Mouse (Mus musculus): ENCODE measurements around the gene Zfyve9. TPM values are rescaled to one million over a fixed set of nuclear protein-coding genes. Genes with fewer than 3 reads are reported as not detected.
"Not testable (repeated sequence)": the region's sequence is repeated elsewhere in the genome, so short reads cannot be mapped to it uniquely, and the experiment has no call there.

Gene Zfyve9
- polyA plus RNA-seq, 1 experiment from 2014 or later: 7.7 TPM

DNA sequence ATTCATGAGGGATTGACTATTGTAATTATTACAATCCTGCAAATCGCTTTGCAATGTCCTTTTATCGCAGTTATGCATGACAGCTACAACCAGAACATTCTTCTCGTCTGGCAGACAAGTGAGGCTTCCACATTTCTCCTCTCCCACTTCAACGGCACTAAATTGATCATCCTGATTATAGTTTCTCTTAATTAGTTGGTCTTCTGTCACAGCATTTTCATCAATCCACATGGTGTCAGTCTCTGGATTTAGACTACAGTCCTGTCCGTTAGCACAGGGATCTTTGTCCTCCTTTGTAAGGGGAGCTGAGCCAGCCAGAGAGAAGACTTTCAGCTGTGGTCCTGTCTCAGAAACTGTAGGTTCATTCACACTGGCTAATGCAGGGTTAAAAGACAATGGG, 61.2 kb downstream of the Zfyve9 start, which contains the start of gene 3110021N24Rik:
TSS of gene 3110021N24Rik (plus strand) at position 301 of the 400 bp plus-strand sequence.
- Histone ChIP-seq H3K27me3 (replicated peaks) (no peaks in the 10 kb centered on the region), H3K4me2 (no peak within 1 kb of the TSS), H3K27ac (replicated peaks) (no peak within 1 kb of the TSS), H3K9ac (replicated peaks) (no peak within 1 kb of the TSS), H3K36me3 (peaks cover 13% of the 10 kb centered on the region), H3K9me3 (replicated peaks) (no peaks in the 10 kb centered on the region), H3K4me3 (replicated peaks) (no peak within 1 kb of the TSS), H3K4me1 (no peaks in the 10 kb centered on the region)
- 84% methylated on average over 5 of the region's 5 CpGs for WGBS
- no peak for ATAC-seq (ENCODE audit: low FRiP score)

DNA sequence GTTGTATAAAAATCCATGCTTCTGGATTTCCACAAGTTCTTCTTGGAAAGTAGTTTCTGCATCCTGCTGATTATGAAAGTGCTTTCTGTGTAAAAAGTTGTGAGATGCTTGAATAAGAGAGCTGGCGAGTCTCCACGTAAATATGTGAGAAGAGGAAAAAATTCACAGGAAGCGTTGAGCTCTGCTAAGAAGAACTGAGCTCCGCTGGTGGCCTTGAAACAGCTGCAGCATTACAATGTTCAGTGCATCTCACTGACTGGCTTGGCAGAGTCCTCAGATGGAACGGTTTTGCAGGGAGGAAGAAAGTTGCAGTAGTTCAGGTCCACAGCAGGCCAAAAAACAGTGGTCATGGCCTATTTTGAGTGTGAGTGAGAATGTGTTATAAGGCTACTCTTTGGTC, 72.4 kb downstream of the Zfyve9 start:
- WGBS: 89% methylated on average over 5 of the region's 5 CpGs
- Histone ChIP-seq H3K27ac (replicated peaks) (no peak overlapping the region), H3K9me3 (replicated peaks) (no peaks in the 10 kb centered on the region), H3K9ac (replicated peaks) (no peak overlapping the region), H3K4me1 (no peaks in the 10 kb centered on the region), H3K4me3 (replicated peaks) (no peak overlapping the region), H3K36me3 (no peaks in the 10 kb centered on the region), H3K27me3 (replicated peaks) (no peaks in the 10 kb centered on the region), H3K4me2 (no peak overlapping the region)
- ATAC-seq (ENCODE audit: low FRiP score): no peak

DNA sequence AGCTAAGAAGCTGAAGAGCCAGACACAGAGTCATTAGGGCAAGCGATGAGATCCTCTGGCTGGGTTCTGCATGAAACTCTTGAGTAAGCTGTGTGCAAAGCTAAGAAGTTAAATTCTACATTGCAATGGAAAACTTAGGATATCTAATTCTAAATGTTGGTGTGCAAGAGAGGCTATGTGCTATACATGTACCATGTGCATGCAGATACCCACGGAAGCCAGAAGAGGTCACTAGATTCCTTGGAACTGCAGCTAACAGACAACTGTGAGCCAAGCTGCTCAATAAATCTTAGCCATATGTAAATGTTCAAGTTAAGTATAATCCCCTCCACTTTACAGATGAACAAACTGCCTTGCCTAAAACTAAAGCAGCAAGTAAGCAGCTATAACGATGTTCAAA, 83.7 kb downstream of the Zfyve9 start:
- Histone ChIP-seq H3K4me1 (no peaks in the 10 kb centered on the region), H3K27me3 (replicated peaks) (no peaks in the 10 kb centered on the region)
- ATAC-seq (ENCODE audit: low FRiP score): no peak

DNA sequence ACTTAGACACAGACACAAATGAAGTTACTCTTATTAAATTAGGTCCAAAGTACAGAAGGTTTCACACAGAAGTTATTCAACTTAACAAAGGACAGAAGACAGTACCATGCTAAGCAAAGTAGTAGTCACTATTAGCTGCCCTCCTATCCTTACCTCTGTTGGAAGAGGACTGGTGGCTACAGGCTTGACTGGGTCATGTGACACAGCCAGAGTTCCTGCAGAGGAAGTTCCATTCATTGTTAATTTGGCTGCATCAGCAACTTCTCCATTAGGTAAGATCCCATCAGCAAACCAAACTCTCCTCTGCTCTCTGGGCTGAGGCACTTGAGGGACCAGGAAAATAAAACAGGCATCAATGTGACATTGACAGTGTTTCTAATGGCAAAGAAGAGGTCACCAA, 89.1 kb downstream of the Zfyve9 start:
- H3K9ac ChIP-seq (replicated peaks): no peak overlapping the region
- H3K36me3 ChIP-seq: peaks cover 30% of the 10 kb centered on the region
- no peak overlapping the region for H3K4me3 ChIP-seq (replicated peaks)
- H3K27me3 ChIP-seq (replicated peaks): no peaks in the 10 kb centered on the region
- H3K4me1 ChIP-seq: no peaks in the 10 kb centered on the region
- H3K9me3 ChIP-seq (replicated peaks): no peaks in the 10 kb centered on the region
- no peak overlapping the region for H3K4me2 ChIP-seq
- no peak for ATAC-seq (ENCODE audit: low FRiP score)
- H3K27ac ChIP-seq (replicated peaks): no peak overlapping the region

More for the DNA sequence above, 83.7 kb downstream of the Zfyve9 start:
- Histone ChIP-seq H3K9ac (replicated peaks) (no peak overlapping the region), H3K9me3 (replicated peaks) (no peaks in the 10 kb centered on the region), H3K4me2 (no peak overlapping the region), H3K27ac (replicated peaks) (no peak overlapping the region), H3K4me3 (replicated peaks) (no peak overlapping the region), H3K36me3 (peaks cover 9% of the 10 kb centered on the region; the same call in 1 of the 2 replicates)
- 60% methylated on average over 3 of the region's 3 CpGs for WGBS

DNA sequence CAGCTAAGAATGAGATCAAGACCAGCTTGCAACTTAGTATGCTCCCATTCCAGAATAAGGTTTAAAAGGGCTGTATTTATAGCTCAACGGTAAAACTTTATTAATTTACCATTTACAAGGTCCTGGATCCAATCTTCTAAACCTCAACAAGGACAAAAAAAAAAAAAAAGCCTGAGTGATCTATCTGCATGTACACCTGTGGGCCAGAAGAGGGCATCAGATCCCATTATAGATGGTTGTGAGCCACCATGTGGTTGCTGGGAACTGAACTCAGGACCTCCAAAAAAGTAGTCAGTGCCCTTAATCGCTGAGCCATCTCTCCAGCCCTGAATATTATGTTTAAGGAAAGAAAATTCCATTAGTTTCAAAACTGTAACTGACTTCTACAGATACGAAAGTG, 90.1 kb downstream of the Zfyve9 start:
- Histone ChIP-seq H3K4me1 (no peaks in the 10 kb centered on the region), H3K27ac (replicated peaks) (no peak overlapping the region), H3K9me3 (replicated peaks) (no peaks in the 10 kb centered on the region), H3K4me3 (replicated peaks) (no peak overlapping the region), H3K9ac (replicated peaks) (no peak overlapping the region), H3K27me3 (replicated peaks) (no peaks in the 10 kb centered on the region), H3K36me3 (peaks cover 30% of the 10 kb centered on the region), H3K4me2 (no peak overlapping the region)
- WGBS: 94% methylated on average over 3 of the region's 3 CpGs
- ATAC-seq (ENCODE audit: low FRiP score): no peak

DNA sequence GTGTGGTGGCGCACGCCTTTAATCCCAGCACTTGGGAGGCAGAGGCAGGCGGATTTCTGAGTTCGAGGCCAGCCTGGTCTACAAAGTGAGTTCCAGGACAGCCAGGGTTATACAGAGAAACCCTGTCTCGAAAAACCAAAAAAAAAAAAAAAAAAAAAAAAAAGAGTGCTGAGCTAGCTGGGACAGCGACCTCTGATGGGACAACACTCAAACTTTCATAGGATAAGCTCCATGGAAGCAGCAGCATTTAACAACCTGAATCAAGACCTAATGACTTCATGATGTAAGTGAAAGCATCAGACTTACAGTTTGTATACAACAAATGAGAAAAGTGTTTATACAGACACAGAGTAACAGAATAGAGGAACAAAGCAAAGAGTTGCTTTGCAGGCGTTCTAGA, 93.5 kb downstream of the Zfyve9 start:
- H3K9ac ChIP-seq (replicated peaks); H3K27me3 ChIP-seq (replicated peaks); H3K4me1 ChIP-seq; H3K4me3 ChIP-seq (replicated peaks); H3K27ac ChIP-seq (replicated peaks); ATAC-seq (ENCODE audit: low FRiP score); H3K9me3 ChIP-seq (replicated peaks); H3K4me2 ChIP-seq: not testable (repeated sequence)
- peaks cover 36% of the 10 kb centered on the region for H3K36me3 ChIP-seq
- 93% methylated on average over 6 of the region's 7 CpGs for WGBS

DNA sequence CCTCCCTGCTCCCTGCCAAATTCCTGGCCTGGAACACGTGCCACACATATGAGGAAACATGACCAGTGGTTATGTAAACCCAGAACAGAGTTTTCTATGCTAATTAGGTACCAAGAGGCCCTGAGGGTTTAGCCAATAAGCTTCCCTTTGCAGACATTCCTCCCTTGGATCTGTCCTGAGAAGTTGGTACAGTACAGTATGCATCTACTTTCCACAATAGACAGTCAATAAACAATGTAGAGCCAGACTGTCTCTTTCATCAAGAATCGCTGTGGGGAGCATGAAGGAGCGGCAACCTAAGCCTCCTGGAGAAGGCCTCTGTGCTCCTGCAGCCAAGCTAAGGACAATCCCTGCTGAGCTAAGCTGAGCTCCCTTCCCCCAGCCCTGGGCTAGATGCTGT, 94.4 kb downstream of the Zfyve9 start:
- 69% methylated on average over 3 of the region's 3 CpGs for WGBS
- H3K9me3 ChIP-seq (replicated peaks): no peaks in the 10 kb centered on the region
- peaks cover 32% of the 10 kb centered on the region for H3K36me3 ChIP-seq
- H3K27ac ChIP-seq (replicated peaks): no peak overlapping the region
- H3K9ac ChIP-seq (replicated peaks): no peak overlapping the region
- no peaks in the 10 kb centered on the region for H3K4me1 ChIP-seq
- no peak overlapping the region for H3K4me3 ChIP-seq (replicated peaks)
- ATAC-seq (ENCODE audit: low FRiP score): no peak
- H3K4me2 ChIP-seq: no peak overlapping the region
- no peaks in the 10 kb centered on the region for H3K27me3 ChIP-seq (replicated peaks)

DNA sequence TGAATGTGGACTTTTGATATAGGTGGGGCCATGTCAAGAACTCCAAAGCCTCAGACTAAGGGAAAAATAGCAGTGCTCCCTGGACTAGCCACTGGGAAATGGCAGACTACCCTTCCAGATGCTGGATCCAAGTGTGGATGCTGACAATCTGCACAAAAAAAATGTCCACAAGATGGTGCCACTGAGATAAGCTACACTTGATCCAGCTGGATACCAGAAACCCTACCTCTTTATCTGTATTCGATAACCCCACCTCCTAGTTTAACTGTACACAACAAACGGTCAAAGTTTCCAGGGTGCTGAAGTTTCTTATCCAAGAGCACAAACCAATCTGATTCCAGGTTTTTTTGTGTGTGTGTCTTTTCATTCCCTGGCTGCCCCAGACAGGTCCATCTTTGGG, 116.2 kb downstream of the Zfyve9 start:
- no peaks in the 10 kb centered on the region for H3K9me3 ChIP-seq (replicated peaks)
- H3K4me1 ChIP-seq: no peaks in the 10 kb centered on the region
- H3K36me3 ChIP-seq: peaks cover 16% of the 10 kb centered on the region
- WGBS: 85% methylated on average over 2 of the region's 2 CpGs
- no peak for ATAC-seq (ENCODE audit: low FRiP score)
- H3K4me2 ChIP-seq: no peak overlapping the region
- H3K27me3 ChIP-seq (replicated peaks): no peaks in the 10 kb centered on the region
- H3K4me3 ChIP-seq (replicated peaks): no peak overlapping the region
- no peak overlapping the region for H3K27ac ChIP-seq (replicated peaks)
- H3K9ac ChIP-seq (replicated peaks): no peak overlapping the region

DNA sequence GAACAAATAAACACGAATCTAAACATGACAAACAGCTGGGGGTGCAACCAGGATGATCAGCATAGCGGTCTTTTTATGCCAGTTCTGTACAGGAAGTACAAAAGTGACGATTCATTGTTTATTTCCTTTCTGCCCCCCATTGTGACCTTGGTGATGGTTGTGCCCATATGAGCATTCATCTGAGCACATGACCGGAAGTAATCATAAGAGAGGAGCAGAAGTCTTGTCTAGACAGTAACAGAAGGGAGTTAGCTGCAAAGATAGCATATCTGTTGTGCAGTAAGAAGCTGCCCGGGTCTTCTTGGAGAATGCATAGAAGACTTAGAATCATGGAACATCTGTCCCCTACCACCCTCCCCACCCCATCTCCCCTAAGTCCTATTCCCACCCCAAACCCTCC, 141.8 kb downstream of the Zfyve9 start:
- Histone ChIP-seq H3K27me3 (replicated peaks) (no peaks in the 10 kb centered on the region), H3K4me3 (replicated peaks) (no peak overlapping the region), H3K36me3 (peaks cover 76% of the 10 kb centered on the region), H3K4me2 (no peak overlapping the region), H3K27ac (replicated peaks) (no peak overlapping the region), H3K9me3 (replicated peaks) (no peaks in the 10 kb centered on the region), H3K9ac (replicated peaks) (no peak overlapping the region), H3K4me1 (no peaks in the 10 kb centered on the region)
- no peak for ATAC-seq (ENCODE audit: low FRiP score)
- 83% methylated on average over 5 of the region's 5 CpGs for WGBS

DNA sequence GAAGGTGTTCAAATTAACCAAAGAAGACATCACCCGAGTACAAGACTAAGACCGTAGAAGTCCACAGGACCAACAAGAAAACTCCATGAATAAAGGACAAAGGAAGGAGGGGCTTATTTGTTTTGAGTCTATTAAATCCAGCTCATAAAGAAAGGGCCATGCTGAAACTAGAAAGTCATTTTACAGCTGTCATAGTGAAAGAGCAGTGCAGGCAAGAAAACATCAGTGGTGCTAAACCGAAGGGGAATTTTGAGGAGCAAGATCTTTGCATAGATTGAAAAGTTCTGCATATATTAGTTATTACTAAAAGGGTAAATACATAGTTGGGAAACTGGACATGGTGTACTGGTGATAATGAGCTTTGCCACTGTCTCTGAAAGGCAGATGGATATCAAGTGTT, 142.9 kb downstream of the Zfyve9 start:
- no peak for ATAC-seq (ENCODE audit: low FRiP score)
- no peaks in the 10 kb centered on the region for H3K4me1 ChIP-seq
- H3K27ac ChIP-seq (replicated peaks): no peak overlapping the region
- WGBS: 75% methylated on average over 3 of the region's 3 CpGs
- H3K9me3 ChIP-seq (replicated peaks): no peaks in the 10 kb centered on the region
- H3K27me3 ChIP-seq (replicated peaks): no peaks in the 10 kb centered on the region
- H3K4me2 ChIP-seq: no peak overlapping the region
- peaks cover 77% of the 10 kb centered on the region for H3K36me3 ChIP-seq
- H3K9ac ChIP-seq (replicated peaks): no peak overlapping the region
- no peak overlapping the region for H3K4me3 ChIP-seq (replicated peaks)

DNA sequence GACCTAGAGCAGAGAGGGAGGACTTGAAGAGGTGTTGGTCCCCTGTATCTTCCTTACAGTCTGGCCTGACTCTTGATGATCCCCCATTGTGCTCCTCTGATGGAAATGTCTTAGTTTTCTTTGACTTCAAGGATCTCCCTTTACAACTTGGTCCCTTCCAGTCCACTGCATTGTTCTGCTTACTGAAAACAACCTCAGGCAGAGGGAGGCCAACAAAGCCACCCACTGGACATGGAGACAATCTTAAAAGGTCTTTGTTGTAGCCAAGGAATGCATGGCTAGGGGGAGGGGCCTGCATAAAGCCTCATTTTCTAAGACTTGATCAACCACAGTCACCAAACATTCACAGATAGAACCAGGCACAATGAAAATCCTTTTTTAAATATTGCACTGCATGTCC, 145.5 kb downstream of the Zfyve9 start:
- Histone ChIP-seq H3K36me3 (peaks cover 78% of the 10 kb centered on the region), H3K4me3 (replicated peaks) (no peak overlapping the region), H3K9ac (replicated peaks) (no peak overlapping the region), H3K4me1 (no peaks in the 10 kb centered on the region), H3K4me2 (no peak overlapping the region), H3K27me3 (replicated peaks) (no peaks in the 10 kb centered on the region), H3K27ac (replicated peaks) (no peak overlapping the region), H3K9me3 (replicated peaks) (no peaks in the 10 kb centered on the region)
- ATAC-seq (ENCODE audit: low FRiP score): no peak

DNA sequence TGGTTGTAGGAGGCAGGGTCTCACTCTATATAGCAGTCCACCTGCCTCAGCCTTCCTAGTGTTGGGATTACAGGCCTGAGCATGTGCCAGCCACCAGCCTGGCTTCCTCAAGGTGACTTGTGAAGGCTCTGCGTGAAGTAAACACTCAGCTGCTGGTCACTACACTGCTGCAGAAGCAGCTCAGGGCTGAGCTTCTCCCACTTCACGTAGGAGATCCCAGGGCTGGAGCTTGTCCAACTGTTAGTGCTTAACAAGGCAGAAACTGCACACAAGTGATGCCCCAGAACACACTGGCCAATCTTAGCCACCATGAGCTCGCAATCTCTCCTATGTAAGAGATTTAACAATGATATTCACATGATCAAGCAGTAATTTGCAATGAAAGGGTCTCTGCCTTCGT, 145.9 kb downstream of the Zfyve9 start:
- Histone ChIP-seq H3K36me3 (peaks cover 78% of the 10 kb centered on the region), H3K27me3 (replicated peaks) (no peaks in the 10 kb centered on the region), H3K9ac (replicated peaks) (no peak overlapping the region), H3K9me3 (replicated peaks) (no peaks in the 10 kb centered on the region), H3K4me3 (replicated peaks) (no peak overlapping the region), H3K4me1 (no peaks in the 10 kb centered on the region), H3K4me2 (no peak overlapping the region), H3K27ac (replicated peaks) (no peak overlapping the region)
- 57% methylated on average over 4 of the region's 4 CpGs for WGBS
- ATAC-seq (ENCODE audit: low FRiP score): no peak

DNA sequence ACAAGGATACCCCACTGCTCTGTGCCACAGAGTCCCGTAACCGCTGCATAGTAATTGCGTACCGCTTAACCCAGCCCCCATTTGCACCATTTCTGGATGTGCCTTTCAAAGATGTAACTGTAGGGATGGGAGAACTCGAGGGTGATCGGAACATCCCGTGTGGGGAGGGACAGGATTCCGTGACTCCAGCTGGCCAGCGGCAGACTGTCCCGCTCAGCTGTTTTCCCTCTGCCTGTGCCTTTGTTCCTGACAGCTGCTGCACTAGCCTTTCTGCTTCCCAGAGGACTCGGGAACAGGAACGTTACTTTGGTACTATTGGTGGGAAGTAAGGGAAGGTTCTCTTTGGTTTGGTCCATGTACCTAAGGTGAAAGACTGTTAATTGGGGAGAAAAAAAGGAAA, 146.9 kb downstream of the Zfyve9 start:
- Histone ChIP-seq H3K27me3 (replicated peaks) (no peaks in the 10 kb centered on the region), H3K36me3 (peaks cover 78% of the 10 kb centered on the region), H3K9me3 (replicated peaks) (no peaks in the 10 kb centered on the region), H3K9ac (replicated peaks) (no peak overlapping the region), H3K27ac (replicated peaks) (no peak overlapping the region), H3K4me3 (replicated peaks) (no peak overlapping the region), H3K4me1 (no peaks in the 10 kb centered on the region), H3K4me2 (no peak overlapping the region)
- no peak for ATAC-seq (ENCODE audit: low FRiP score)
- 68% methylated on average over 12 of the region's 12 CpGs for WGBS
